In genomic region chr3:130708529-130708928, GRCm38 (mm10) we compare ENCODE assay signal across 8 mouse cellular contexts. TPM values are rescaled to one million over a fixed set of nuclear protein-coding genes. Genes with fewer than 3 reads are reported as not detected.
DNase-seq lines count a peak whose midpoint lies in the region; ATAC-seq and TF ChIP-seq lines count a peak whose summit lies in the region.

No protein-coding gene starts in this region.

- H3K9ac ChIP-seq in kidney, embryonic 15.5 days: peak overlapping the region; percentile 79
- peak overlapping the region; percentile 89 for H3K9ac ChIP-seq in intestine, embryonic 14.5 days (ENCODE audit: low read length)

- DNase-seq in kidney, postnatal 25 days: no peak
- DNase-seq in intestine, embryonic 14.5 days (ENCODE audit: low spot score): no peak
- DNase-seq in left cerebral cortex, adult 9 months (ENCODE audit: low spot score in 2 of 2): no peak
- DNase-seq in frontal cortex, postnatal 36 days (ENCODE audit: low spot score in 2 of 2): no peak
- no peak for DNase-seq in c-Kit-positive CD71-positive TER-119-positive erythroid progenitor cells, embryonic 14.5 days (ENCODE audit: low spot score)

- peaks cover 18% of the 10 kb centered on the region for H3K36me3 ChIP-seq in kidney, embryonic 15.5 days
- peaks cover 18% of the 10 kb centered on the region for H3K36me3 ChIP-seq in intestine, embryonic 14.5 days (ENCODE audit: control insufficient read depth, insufficient read depth, low read length)
- H3K36me3 ChIP-seq in megakaryocyte, embryonic 14.5 days (replicated peaks; ENCODE audit: low read length): peaks cover 27% of the 10 kb centered on the region

- H3K27me3 ChIP-seq in kidney, embryonic 15.5 days: no peaks in the 10 kb centered on the region
- H3K27me3 ChIP-seq in intestine, embryonic 14.5 days (replicated peaks; ENCODE audit: control insufficient read depth, insufficient read depth, low read length): no peaks in the 10 kb centered on the region
- no peaks in the 10 kb centered on the region for H3K27me3 ChIP-seq in megakaryocyte, embryonic 14.5 days (replicated peaks)

- no peaks in the 10 kb centered on the region for H3K9me3 ChIP-seq in kidney, embryonic 15.5 days (replicated peaks)
- no peaks in the 10 kb centered on the region for H3K9me3 ChIP-seq in intestine, embryonic 14.5 days (ENCODE audit: control insufficient read depth, low read length)
- no peaks in the 10 kb centered on the region for H3K9me3 ChIP-seq in megakaryocyte, embryonic 14.5 days

- H3K4me2 ChIP-seq in kidney, embryonic 15.5 days: peak overlapping the region; percentile 63
- H3K4me2 ChIP-seq in intestine, embryonic 14.5 days (ENCODE audit: low read length): peak overlapping the region; percentile 91

- peaks cover 18% of the 10 kb centered on the region for H3K4me1 ChIP-seq in kidney, embryonic 15.5 days
- H3K4me1 ChIP-seq in cortical plate, adult 2 months (ENCODE audit: control insufficient read depth, insufficient read depth, low read length): no peaks in the 10 kb centered on the region; the same call in 1 of the 2 replicates
- H3K4me1 ChIP-seq in intestine, embryonic 14.5 days (replicated peaks; ENCODE audit: control insufficient read depth, insufficient read depth, low read length): peaks cover 12% of the 10 kb centered on the region
- peaks cover 16% of the 10 kb centered on the region for H3K4me1 ChIP-seq in megakaryocyte, embryonic 14.5 days

- no peak for TF ChIP-seq CTCF in cortical plate, adult 2 months (IDR thresholded peaks at IDR 0.05; ENCODE audit: extremely low read depth, insufficient read depth, low read length)

- TF ChIP-seq POLR2A in cortical plate, adult 2 months (IDR thresholded peaks at IDR 0.05; ENCODE audit: extremely low read depth, insufficient read depth, low read length): no peak

- H3K27ac ChIP-seq in kidney, embryonic 15.5 days: peak overlapping the region; percentile 90
- H3K27ac ChIP-seq in cortical plate, adult 2 months (ENCODE audit: insufficient read depth, low read length): no peak overlapping the region
- H3K27ac ChIP-seq in intestine, embryonic 14.5 days (ENCODE audit: low read depth): peak overlapping the region; percentile 88

- 0% methylated on average over 5 of the region's 5 CpGs for WGBS in kidney, embryonic 15.5 days
- 3% methylated on average over 5 of the region's 5 CpGs for WGBS in intestine, embryonic 14.5 days

- H3K4me3 ChIP-seq in kidney, embryonic 15.5 days (replicated peaks): peak overlapping the region; percentile 78
- H3K4me3 ChIP-seq in cortical plate, adult 2 months (ENCODE audit: insufficient read depth, low read length): peak overlapping the region; percentile 70
- peak overlapping the region; percentile 93 for H3K4me3 ChIP-seq in intestine, embryonic 14.5 days (ENCODE audit: low read depth, low read length)
- H3K4me3 ChIP-seq in megakaryocyte, embryonic 14.5 days (replicated peaks): peak overlapping the region; percentile 98

- no peak for ATAC-seq in kidney, embryonic 15.5 days (replicated peaks; ENCODE audit: low FRiP score)
- ATAC-seq in intestine, embryonic 14.5 days (replicated peaks; ENCODE audit: low FRiP score, low TSS enrichment, low read depth): no peak

RNA-seq across cellular contexts. Expression of gene Ostc, which starts 0.7 kb away (rescaled TPM):
- 354 and 393 TPM in 2 replicates for polyA plus RNA-seq in kidney, embryonic 15.5 days (2015; fragmentation: Nextera tagmentation; extraction: Ambion mirVana)
- polyA plus RNA-seq in cortical plate, adult 2 months (2012; rRNA removed): 62.8 and 66.3 TPM in 2 replicates
- polyA plus RNA-seq in intestine, embryonic 14.5 days (2014; fragmentation: Nextera tagmentation; extraction: Ambion mirVana): 368 and 380 TPM in 2 replicates
- 31.3 and 53.8 TPM in 2 replicates for polyA plus RNA-seq in megakaryocyte, embryonic 14.5 days (2012; ENCODE audit: insufficient read depth, low replicate concordance)

RNA-seq across cellular contexts. Expression of gene Rpl34, which starts 21.7 kb away (rescaled TPM):
- polyA plus RNA-seq in kidney, embryonic 15.5 days (2015; fragmentation: Nextera tagmentation; extraction: Ambion mirVana): 899 and 957 TPM in 2 replicates
- 983 and 997 TPM in 2 replicates for polyA plus RNA-seq in cortical plate, adult 2 months (2012; rRNA removed)
- 1,183 and 1,258 TPM in 2 replicates for polyA plus RNA-seq in intestine, embryonic 14.5 days (2014; fragmentation: Nextera tagmentation; extraction: Ambion mirVana)
- 32.6 and 76.9 TPM in 2 replicates for polyA plus RNA-seq in megakaryocyte, embryonic 14.5 days (2012; ENCODE audit: insufficient read depth, low replicate concordance)

Comparison
In these comparisons a context has a peak if more than half of its experiments do, and no peak if none do; other contexts are left out.
1. RNA of gene Rpl34, which starts 21.7 kb away (polyA plus RNA-seq): 1,183 to 1,258 TPM in intestine, embryonic 14.5 days, 983 to 997 TPM in cortical plate, adult 2 months and 899 to 957 TPM in kidney, embryonic 15.5 days; 32.6 to 76.9 TPM in megakaryocyte, embryonic 14.5 days; every median in the first group is over 10 times any median in the second.
2. Peak in every context shown above with its lines, with median percentiles within 50 percentile points of each other: H3K4me3 ChIP-seq.